Mouse (Mus musculus) ES-E14 (cell line): ENCODE measurements around the gene Txlna.

Experiments used
- HCFC1 ChIP-seq: IDR thresholded peaks from 2 replicates; pipeline ENCODE4 v1.6.1; 2012; ENCODE audit warnings: low read length, inconsistent platforms, borderline replicate concordance; ENCODE audit not compliant: insufficient read depth
- MAFK ChIP-seq: IDR thresholded peaks from 2 replicates; pipeline ENCODE4 v1.6.1; 2014; ENCODE audit warnings: mild to moderate bottlenecking, low read depth, low read length, inconsistent platforms; ENCODE audit not compliant: insufficient read depth
- ZNF384 ChIP-seq: IDR thresholded peaks from 2 replicates; pipeline ENCODE4 v1.6.1; 2012; ENCODE audit warnings: low read depth, low read length, inconsistent platforms

DNA sequence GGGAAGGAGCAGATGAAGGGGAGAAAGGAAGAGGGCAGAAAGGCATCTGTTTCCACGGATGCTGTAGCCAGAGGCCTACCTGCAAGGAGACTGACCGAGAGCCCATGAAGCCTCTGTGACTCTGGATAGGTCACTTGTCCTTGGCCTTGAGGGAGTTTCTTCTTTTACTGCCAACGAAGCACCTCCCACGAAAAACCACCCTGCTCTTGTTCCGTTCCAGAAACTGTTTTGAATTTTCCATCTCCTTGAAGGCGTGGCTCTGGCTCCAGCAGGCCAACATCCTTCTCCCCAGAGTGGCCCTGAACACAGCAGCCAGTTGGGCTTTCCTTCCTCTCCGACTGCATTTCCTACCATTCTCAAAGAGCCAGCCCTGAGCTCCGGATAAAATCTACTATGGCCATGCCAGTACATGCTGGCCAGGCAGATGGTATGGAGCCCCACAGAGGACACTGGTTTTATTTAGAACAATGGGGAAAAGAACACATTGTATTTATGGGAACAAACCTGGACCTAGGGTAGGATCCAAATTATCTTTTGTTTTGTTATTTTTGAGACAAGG is 19.5 kb downstream of the Txlna start:
- TF ChIP-seq MAFK = no peak
- TF ChIP-seq HCFC1 = no peak
- TF ChIP-seq ZNF384 = no peak
